Mouse (Mus musculus) spleen, adult 2 months (tissue): ENCODE data around the gene 4930518I15Rik.

Source experiments
- CTCF ChIP-seq: fragments of 200-500 bp; IDR thresholded peaks from 2 replicates; pipeline ENCODE4 v1.5.1; 2011; ENCODE audit warnings: mild to moderate bottlenecking, inconsistent platforms; ENCODE audit not compliant: insufficient read depth, insufficient read length, insufficient replicate concordance; ENCODE audit errors: extremely low read depth
- POLR2A ChIP-seq: fragments of 200-500 bp; IDR thresholded peaks from 2 replicates; pipeline ENCODE4 v1.6.1; 2011; ENCODE audit warnings: low read depth, low read length, inconsistent platforms

DNA sequence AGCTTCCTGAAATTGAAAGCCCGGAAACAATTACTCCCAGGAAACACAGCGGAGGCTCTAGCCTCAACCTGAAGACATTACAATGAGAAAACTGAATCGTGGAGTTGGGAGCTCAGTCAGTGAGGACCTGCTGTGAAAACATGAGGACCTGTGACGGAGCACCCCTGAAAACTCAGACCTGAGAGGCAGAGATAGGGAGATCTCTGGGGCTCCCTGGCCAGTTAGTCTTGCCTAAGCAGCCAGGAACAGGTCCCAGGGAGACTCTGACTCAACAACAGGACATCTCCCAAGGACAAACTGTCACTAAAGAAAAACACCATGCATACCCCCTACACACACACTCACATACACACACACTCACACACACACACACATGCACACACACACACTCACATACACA lies 40.6 kb upstream of the 4930518I15Rik start:
- TF ChIP-seq POLR2A (no peak), CTCF (no peak)
